Mouse (Mus musculus): ENCODE measurements at regions not wholly inside any gene's neighbourhood (a gene's known extent, or its start where the extent isn't known, plus 50 kb on each side); places are given as distances from the start of the nearest gene placed in this dataset.

DNA sequence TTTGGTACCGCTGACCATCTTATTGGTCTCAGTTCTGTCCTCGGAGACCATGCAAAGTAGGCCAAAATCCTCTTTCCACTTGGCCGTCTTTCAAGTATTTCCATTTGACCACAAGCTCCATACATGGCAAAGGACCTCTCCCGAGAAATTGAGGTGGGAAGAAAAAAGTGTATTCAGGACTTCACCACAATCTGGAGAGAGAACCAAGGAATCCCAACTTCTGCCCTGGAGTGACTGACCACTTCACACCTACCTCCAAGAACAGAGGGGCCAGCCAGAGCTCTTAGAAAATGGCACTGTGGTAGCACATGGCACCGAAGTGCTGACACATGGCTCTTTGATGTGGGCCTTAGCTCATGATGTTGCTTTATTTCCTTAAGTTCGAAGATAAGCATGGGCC is 105.9 kb upstream of the Bcl6 start:
- no peak for TF ChIP-seq CTCF (IDR thresholded peaks at IDR 0.05; ENCODE audit: borderline replicate concordance, insufficient read depth, low read depth, low read length)
- no peak for TF ChIP-seq POLR2A (IDR thresholded peaks at IDR 0.05; ENCODE audit: borderline replicate concordance, insufficient read depth, low read length)

Measured in cerebellum, adult 2 months (tissue).